Mouse (Mus musculus) intestine, embryonic 16.5 days (tissue): Measurements from ENCODE around the gene Cd27. TPM values are rescaled to one million over a fixed set of nuclear protein-coding genes. Genes with fewer than 3 reads are reported as not detected.

Experiments
- ATAC-seq: fragments of 200-750 bp; cut with Nextera tagmentation; 2 replicates; pipeline ENCODE4 v1.8.0; 2017; ENCODE audit warnings: moderate TSS enrichment, moderate library complexity
- H3K27ac ChIP-seq: fragments of 300-500 bp; sonication (generic); 2 replicates; pipeline ENCODE4 v1.5.1; 2014; ENCODE audit warnings: mild to moderate bottlenecking, low read length
- H3K27me3 ChIP-seq: fragments of 300-500 bp; sonication (generic); replicated peaks from 2 replicates; pipeline ENCODE4 v1.6.1; 2014; ENCODE audit warnings: low read length, control low read depth, mixed read lengths; ENCODE audit not compliant: control insufficient read depth, insufficient read depth
- H3K36me3 ChIP-seq: fragments of 300-500 bp; sonication (generic); 2 replicates; pipeline ENCODE4 v1.6.1; 2014; ENCODE audit warnings: low read length, control low read depth; ENCODE audit not compliant: control insufficient read depth, insufficient read depth
- H3K4me1 ChIP-seq: fragments of 300-500 bp; sonication (generic); 2 replicates; pipeline ENCODE4 v1.6.1; 2014; ENCODE audit warnings: low read length, control low read depth, mixed read lengths; ENCODE audit not compliant: control insufficient read depth, insufficient read depth
- H3K4me2 ChIP-seq: fragments of 300-500 bp; sonication (generic); 2 replicates; pipeline ENCODE4 v1.6.1; 2014; ENCODE audit warnings: low read depth, low read length, control low read depth
- H3K4me3 ChIP-seq: fragments of 300-500 bp; sonication (generic); 2 replicates; pipeline ENCODE4 v1.5.1; 2014; ENCODE audit warnings: mild to moderate bottlenecking, low read length
- H3K9ac ChIP-seq: fragments of 300-500 bp; sonication (generic); 2 replicates; pipeline ENCODE4 v1.6.1; 2014; ENCODE audit warnings: low read depth, low read length
- H3K9me3 ChIP-seq: fragments of 300-500 bp; sonication (generic); 2 replicates; pipeline ENCODE4 v1.6.1; 2016; ENCODE audit warnings: low read length, control low read depth; ENCODE audit not compliant: control insufficient read depth
- WGBS: fragments of 180-500 bp; shearing (Covaris S2); extraction: QIAGEN DNeasy Blood & Tissue Kit; methylation state at CpG from one replicate; pipeline ENCODE4 v1.1.7; 2014; 5-methylcytosine and 5-hydroxymethylcytosine counted together
- polyA plus RNA-seq: library from polyadenylated mRNA; unstranded; fragments of >200 nt; fragmentation: Nextera tagmentation; extraction: Ambion mirVana; gene quantifications from 2 replicates; pipeline ENCODE4 v1.2.1, GENCODE M21; 2015

The Cd27 gene
- polyA plus RNA-seq, 1 experiment from 2014 or later = 2.0 TPM

GRCm38 (mm10) chr6:125197166-125197565, 39.6 kb downstream of the Cd27 start:
- Histone ChIP-seq H3K4me3 (no peak overlapping the region), H3K27ac (no peak overlapping the region), H3K9me3 (no peaks in the 10 kb centered on the region), H3K4me2 (no peak overlapping the region), H3K9ac (no peak overlapping the region), H3K27me3 (no peaks in the 10 kb centered on the region), H3K4me1 (peaks cover 4% of the 10 kb centered on the region; the same call in 1 of the 2 replicates), H3K36me3 (no peaks in the 10 kb centered on the region)
- no peak for ATAC-seq
- WGBS = 73% methylated on average over 5 of the region's 5 CpGs

- no peaks in the 10 kb centered on the region for H3K9me3 ChIP-seq
- no peak overlapping the region for H3K27ac ChIP-seq
- ATAC-seq = no peak
- no peaks in the 10 kb centered on the region for H3K27me3 ChIP-seq
- no peak overlapping the region for H3K4me2 ChIP-seq
- H3K36me3 ChIP-seq = no peaks in the 10 kb centered on the region
- 67% methylated on average over 3 of the region's 3 CpGs for WGBS
- no peak overlapping the region for H3K9ac ChIP-seq
- H3K4me3 ChIP-seq = no peak overlapping the region
- H3K4me1 ChIP-seq = peaks cover 4% of the 10 kb centered on the region; the same call in 1 of the 2 replicates
These were observed 40.5 kb downstream of the Cd27 start for GRCm38 (mm10) chr6:125196301-125196700.

GRCm38 (mm10) chr6:125195541-125196075, 41.2 kb downstream of the Cd27 start:
- no peaks in the 10 kb centered on the region for H3K9me3 ChIP-seq
- H3K9ac ChIP-seq = no peak overlapping the region
- H3K27me3 ChIP-seq = no peaks in the 10 kb centered on the region
- no peak for ATAC-seq
- peaks cover 6% of the 10 kb centered on the region; the same call in 1 of the 2 replicates for H3K4me1 ChIP-seq
- no peak overlapping the region for H3K27ac ChIP-seq
- 45% methylated on average over 1 of the region's 1 CpGs for WGBS
- H3K36me3 ChIP-seq = no peaks in the 10 kb centered on the region
- no peak overlapping the region for H3K4me2 ChIP-seq
- no peak overlapping the region for H3K4me3 ChIP-seq

- H3K9me3 ChIP-seq = no peaks in the 10 kb centered on the region
- no peak overlapping the region for H3K27ac ChIP-seq
- WGBS = 56% methylated on average over 7 of the region's 7 CpGs
- no peaks in the 10 kb centered on the region for H3K27me3 ChIP-seq
- no peaks in the 10 kb centered on the region for H3K36me3 ChIP-seq
- H3K4me2 ChIP-seq = peak overlapping the region; percentile 81; the same call in 1 of the 2 replicates
- H3K4me3 ChIP-seq = peak overlapping the region; percentile 70
- ATAC-seq = no peak
- H3K9ac ChIP-seq = no peak overlapping the region
- H3K4me1 ChIP-seq = peaks cover 6% of the 10 kb centered on the region; the same call in 1 of the 2 replicates
These were observed 43.4 kb downstream of the Cd27 start for GRCm38 (mm10) chr6:125193390-125193789.

GRCm38 (mm10) chr6:125192841-125193240, 44.0 kb downstream of the Cd27 start:
- no peaks in the 10 kb centered on the region for H3K36me3 ChIP-seq
- H3K27ac ChIP-seq = peak overlapping the region; percentile 99
- H3K4me2 ChIP-seq = peak overlapping the region; percentile 81
- WGBS = 38% methylated on average over 5 of the region's 5 CpGs
- H3K4me1 ChIP-seq = peaks cover 6% of the 10 kb centered on the region; the same call in 1 of the 2 replicates
- ATAC-seq = no peak
- H3K27me3 ChIP-seq = no peaks in the 10 kb centered on the region
- peak overlapping the region; percentile 90 for H3K9ac ChIP-seq
- H3K9me3 ChIP-seq = no peaks in the 10 kb centered on the region
- peak overlapping the region; percentile 70 for H3K4me3 ChIP-seq

- Histone ChIP-seq H3K9ac (peak overlapping the region; percentile 90), H3K36me3 (no peaks in the 10 kb centered on the region), H3K27ac (peak overlapping the region; percentile 99), H3K9me3 (no peaks in the 10 kb centered on the region), H3K4me1 (peaks cover 6% of the 10 kb centered on the region; the same call in 1 of the 2 replicates), H3K4me2 (peak overlapping the region; percentile 81), H3K27me3 (no peaks in the 10 kb centered on the region), H3K4me3 (peak overlapping the region; percentile 70)
- peak; percentile 96 for ATAC-seq
- WGBS = under 1% methylated on average over 34 of the region's 34 CpGs
These were observed 44.6 kb downstream of the Cd27 start for GRCm38 (mm10) chr6:125192016-125192714.

- under 1% methylated on average over 53 of the region's 54 CpGs for WGBS
- peak within 1 kb of the TSS; percentile 99 for H3K27ac ChIP-seq
- H3K27me3 ChIP-seq = no peaks in the 10 kb centered on the region
- H3K9me3 ChIP-seq = no peaks in the 10 kb centered on the region
- peak; percentile 96 for ATAC-seq
- peak within 1 kb of the TSS; percentile 70 for H3K4me3 ChIP-seq
- H3K4me1 ChIP-seq = peaks cover 6% of the 10 kb centered on the region; the same call in 1 of the 2 replicates
- peak within 1 kb of the TSS; percentile 81 for H3K4me2 ChIP-seq
- H3K9ac ChIP-seq = peak within 1 kb of the TSS; percentile 90
- no peaks in the 10 kb centered on the region for H3K36me3 ChIP-seq
These were observed 45.3 kb downstream of the Cd27 start, which contains the start of the genes Ncapd2 and Mrpl51 for GRCm38 (mm10) chr6:125191332-125192015. Gene Ncapd2 (minus strand): TSS chr6:125191701. Gene Mrpl51 (plus strand): TSS chr6:125191801.

- Histone ChIP-seq H3K4me3 (peak overlapping the region; percentile 70), H3K36me3 (no peaks in the 10 kb centered on the region), H3K9ac (peak overlapping the region; percentile 78), H3K27ac (peak overlapping the region; percentile 86), H3K27me3 (no peaks in the 10 kb centered on the region), H3K4me1 (peaks cover 6% of the 10 kb centered on the region; the same call in 1 of the 2 replicates), H3K9me3 (no peaks in the 10 kb centered on the region), H3K4me2 (peak overlapping the region; percentile 61)
- ATAC-seq = no peak
These were observed 46.0 kb downstream of the Cd27 start for GRCm38 (mm10) chr6:125190816-125191215.

- H3K4me3 ChIP-seq = no peak overlapping the region
- H3K9me3 ChIP-seq = no peaks in the 10 kb centered on the region
- no peak overlapping the region for H3K27ac ChIP-seq
- H3K4me1 ChIP-seq = peaks cover 2% of the 10 kb centered on the region; the same call in 1 of the 2 replicates
- 93% methylated on average over 10 of the region's 10 CpGs for WGBS
- no peak overlapping the region for H3K9ac ChIP-seq
- H3K4me2 ChIP-seq = no peak overlapping the region
- ATAC-seq = no peak
- peaks cover 18% of the 10 kb centered on the region for H3K36me3 ChIP-seq
- H3K27me3 ChIP-seq = no peaks in the 10 kb centered on the region
These were observed 50.6 kb downstream of the Cd27 start for GRCm38 (mm10) chr6:125186203-125186602.
